Mouse (Mus musculus): ENCODE data around the gene Hebp1. TPM values are rescaled to one million over a fixed set of nuclear protein-coding genes. Genes with fewer than 3 reads are reported as not detected.

Hebp1 gene
- polyA plus RNA-seq, 1 experiment from 2014 or later: 9.6 TPM

GRCm38 (mm10) chr6:135204869-135205268, 7.0 kb upstream of the Hebp1 start:
- Histone ChIP-seq H3K4me2 (replicated peaks; ENCODE audit: low read depth, low read length) (no peak overlapping the region), H3K4me3 (ENCODE audit: low read depth, low read length) (no peak overlapping the region), H3K36me3 (ENCODE audit: control insufficient read depth, insufficient read depth, low read length) (no peaks in the 10 kb centered on the region), H3K9me3 (ENCODE audit: control insufficient read depth, low read depth, low read length) (no peaks in the 10 kb centered on the region), H3K27ac (ENCODE audit: low read length) (no peak overlapping the region), H3K4me1 (ENCODE audit: control insufficient read depth, insufficient read depth, low read length) (no peaks in the 10 kb centered on the region), H3K27me3 (ENCODE audit: control insufficient read depth, insufficient read depth, low read length) (no peaks in the 10 kb centered on the region), H3K9ac (replicated peaks; ENCODE audit: low read depth, low read length) (no peak overlapping the region)
- no peak for ATAC-seq (ENCODE audit: insufficient number of reproducible peaks, insufficient read depth, low FRiP score, low read depth)
- 67% methylated on average over 4 of the region's 4 CpGs for WGBS

GRCm38 (mm10) chr6:135203737-135204136, 5.9 kb upstream of the Hebp1 start:
- no peak overlapping the region for H3K4me3 ChIP-seq (ENCODE audit: low read depth, low read length)
- WGBS: 59% methylated on average over 6 of the region's 6 CpGs
- no peak for ATAC-seq (ENCODE audit: insufficient number of reproducible peaks, insufficient read depth, low FRiP score, low read depth)
- no peak overlapping the region for H3K9ac ChIP-seq (replicated peaks; ENCODE audit: low read depth, low read length)
- no peak overlapping the region for H3K27ac ChIP-seq (ENCODE audit: low read length)
- no peaks in the 10 kb centered on the region for H3K9me3 ChIP-seq (ENCODE audit: control insufficient read depth, low read depth, low read length)
- no peaks in the 10 kb centered on the region for H3K27me3 ChIP-seq (ENCODE audit: control insufficient read depth, insufficient read depth, low read length)
- no peaks in the 10 kb centered on the region for H3K4me1 ChIP-seq (ENCODE audit: control insufficient read depth, insufficient read depth, low read length)
- H3K36me3 ChIP-seq (ENCODE audit: control insufficient read depth, insufficient read depth, low read length): no peaks in the 10 kb centered on the region
- H3K4me2 ChIP-seq (replicated peaks; ENCODE audit: low read depth, low read length): no peak overlapping the region

- no peaks in the 10 kb centered on the region for H3K36me3 ChIP-seq (ENCODE audit: control insufficient read depth, insufficient read depth, low read length)
- 88% methylated on average over 6 of the region's 6 CpGs for WGBS
- no peak overlapping the region for H3K4me3 ChIP-seq (ENCODE audit: low read depth, low read length)
- H3K27me3 ChIP-seq (ENCODE audit: control insufficient read depth, insufficient read depth, low read length): no peaks in the 10 kb centered on the region
- H3K27ac ChIP-seq (ENCODE audit: low read length): no peak overlapping the region
- no peaks in the 10 kb centered on the region; the same call in 1 of the 2 replicates for H3K4me1 ChIP-seq (ENCODE audit: control insufficient read depth, insufficient read depth, low read length)
- no peak overlapping the region for H3K4me2 ChIP-seq (replicated peaks; ENCODE audit: low read depth, low read length)
- ATAC-seq (ENCODE audit: insufficient number of reproducible peaks, insufficient read depth, low FRiP score, low read depth): no peak
- no peak overlapping the region for H3K9ac ChIP-seq (replicated peaks; ENCODE audit: low read depth, low read length)
- no peaks in the 10 kb centered on the region for H3K9me3 ChIP-seq (ENCODE audit: control insufficient read depth, low read depth, low read length)
Observed at GRCm38 (mm10) chr6:135202668-135203067, 4.8 kb upstream of the Hebp1 start.

- H3K4me3 ChIP-seq (ENCODE audit: low read depth, low read length): no peak overlapping the region
- no peak overlapping the region for H3K9ac ChIP-seq (replicated peaks; ENCODE audit: low read depth, low read length)
- H3K9me3 ChIP-seq (ENCODE audit: control insufficient read depth, low read depth, low read length): no peaks in the 10 kb centered on the region
- H3K36me3 ChIP-seq (ENCODE audit: control insufficient read depth, insufficient read depth, low read length): no peaks in the 10 kb centered on the region
- peak; percentile 65 for ATAC-seq (ENCODE audit: insufficient number of reproducible peaks, insufficient read depth, low FRiP score, low read depth)
- no peaks in the 10 kb centered on the region for H3K27me3 ChIP-seq (ENCODE audit: control insufficient read depth, insufficient read depth, low read length)
- 66% methylated on average over 16 of the region's 16 CpGs for WGBS
- H3K27ac ChIP-seq (ENCODE audit: low read length): no peak overlapping the region
- H3K4me1 ChIP-seq (ENCODE audit: control insufficient read depth, insufficient read depth, low read length): no peaks in the 10 kb centered on the region; the same call in 1 of the 2 replicates
- no peak overlapping the region for H3K4me2 ChIP-seq (replicated peaks; ENCODE audit: low read depth, low read length)
Observed at GRCm38 (mm10) chr6:135200122-135200957, 2.5 kb upstream of the Hebp1 start.

- no peaks in the 10 kb centered on the region; the same call in 1 of the 2 replicates for H3K4me1 ChIP-seq (ENCODE audit: control insufficient read depth, insufficient read depth, low read length)
- no peak overlapping the region for H3K27ac ChIP-seq (ENCODE audit: low read length)
- no peaks in the 10 kb centered on the region for H3K27me3 ChIP-seq (ENCODE audit: control insufficient read depth, insufficient read depth, low read length)
- no peak for ATAC-seq (ENCODE audit: insufficient number of reproducible peaks, insufficient read depth, low FRiP score, low read depth)
- no peaks in the 10 kb centered on the region for H3K36me3 ChIP-seq (ENCODE audit: control insufficient read depth, insufficient read depth, low read length)
- H3K9me3 ChIP-seq (ENCODE audit: control insufficient read depth, low read depth, low read length): no peaks in the 10 kb centered on the region
- H3K9ac ChIP-seq (replicated peaks; ENCODE audit: low read depth, low read length): no peak overlapping the region
- H3K4me3 ChIP-seq (ENCODE audit: low read depth, low read length): peak overlapping the region; percentile 82; the same call in 1 of the 2 replicates
- 47% methylated on average over 6 of the region's 6 CpGs for WGBS
- H3K4me2 ChIP-seq (replicated peaks; ENCODE audit: low read depth, low read length): peak overlapping the region; percentile 88
Observed at GRCm38 (mm10) chr6:135198726-135199125, 904 bp upstream of the Hebp1 start.

GRCm38 (mm10) chr6:135197446-135197845, 376 bp downstream of the Hebp1 start:
- Histone ChIP-seq H3K9ac (replicated peaks; ENCODE audit: low read depth, low read length) (peak overlapping the region; percentile 60), H3K4me1 (ENCODE audit: control insufficient read depth, insufficient read depth, low read length) (no peaks in the 10 kb centered on the region; the same call in 1 of the 2 replicates), H3K4me3 (ENCODE audit: low read depth, low read length) (peak overlapping the region; percentile 82), H3K9me3 (ENCODE audit: control insufficient read depth, low read depth, low read length) (no peaks in the 10 kb centered on the region), H3K36me3 (ENCODE audit: control insufficient read depth, insufficient read depth, low read length) (no peaks in the 10 kb centered on the region), H3K4me2 (replicated peaks; ENCODE audit: low read depth, low read length) (peak overlapping the region; percentile 88), H3K27me3 (ENCODE audit: control insufficient read depth, insufficient read depth, low read length) (no peaks in the 10 kb centered on the region), H3K27ac (ENCODE audit: low read length) (no peak overlapping the region; the same call in 1 of the 2 replicates)
- ATAC-seq (ENCODE audit: insufficient number of reproducible peaks, insufficient read depth, low FRiP score, low read depth): no peak
- WGBS: 27% methylated on average over 7 of the region's 7 CpGs

GRCm38 (mm10) chr6:135196707-135197106, 1.1 kb downstream of the Hebp1 start:
- H3K4me3 ChIP-seq (ENCODE audit: low read depth, low read length): no peak overlapping the region
- no peak overlapping the region for H3K9ac ChIP-seq (replicated peaks; ENCODE audit: low read depth, low read length)
- no peaks in the 10 kb centered on the region for H3K27me3 ChIP-seq (ENCODE audit: control insufficient read depth, insufficient read depth, low read length)
- 58% methylated on average over 8 of the region's 8 CpGs for WGBS
- no peak for ATAC-seq (ENCODE audit: insufficient number of reproducible peaks, insufficient read depth, low FRiP score, low read depth)
- no peaks in the 10 kb centered on the region for H3K9me3 ChIP-seq (ENCODE audit: control insufficient read depth, low read depth, low read length)
- H3K4me2 ChIP-seq (replicated peaks; ENCODE audit: low read depth, low read length): no peak overlapping the region
- H3K36me3 ChIP-seq (ENCODE audit: control insufficient read depth, insufficient read depth, low read length): no peaks in the 10 kb centered on the region
- no peak overlapping the region for H3K27ac ChIP-seq (ENCODE audit: low read length)
- no peaks in the 10 kb centered on the region; the same call in 1 of the 2 replicates for H3K4me1 ChIP-seq (ENCODE audit: control insufficient read depth, insufficient read depth, low read length)

GRCm38 (mm10) chr6:135194907-135195306, 2.9 kb downstream of the Hebp1 start:
- H3K4me2 ChIP-seq (replicated peaks; ENCODE audit: low read depth, low read length): no peak overlapping the region
- no peak overlapping the region for H3K4me3 ChIP-seq (ENCODE audit: low read depth, low read length)
- H3K9me3 ChIP-seq (ENCODE audit: control insufficient read depth, low read depth, low read length): no peaks in the 10 kb centered on the region
- no peaks in the 10 kb centered on the region for H3K36me3 ChIP-seq (ENCODE audit: control insufficient read depth, insufficient read depth, low read length)
- H3K27ac ChIP-seq (ENCODE audit: low read length): no peak overlapping the region
- no peak for ATAC-seq (ENCODE audit: insufficient number of reproducible peaks, insufficient read depth, low FRiP score, low read depth)
- no peak overlapping the region for H3K9ac ChIP-seq (replicated peaks; ENCODE audit: low read depth, low read length)
- no peaks in the 10 kb centered on the region; the same call in 1 of the 2 replicates for H3K4me1 ChIP-seq (ENCODE audit: control insufficient read depth, insufficient read depth, low read length)
- 69% methylated on average over 4 of the region's 4 CpGs for WGBS
- no peaks in the 10 kb centered on the region for H3K27me3 ChIP-seq (ENCODE audit: control insufficient read depth, insufficient read depth, low read length)
